Comparison of ENCODE assay signal across 8 mouse cellular contexts in genomic region chr5:136245541-136246451, GRCm38 (mm10). TPM values are rescaled to one million over a fixed set of nuclear protein-coding genes. Genes with fewer than 3 reads are reported as not detected.
DNase-seq lines count a peak whose midpoint lies in the region; ATAC-seq lines count a peak whose summit lies in the region.

No protein-coding gene starts in this region.

- H3K27ac ChIP-seq in kidney, embryonic 16.5 days (ENCODE audit: low read length), result peak overlapping the region; percentile 85
- peak overlapping the region; percentile 84 for H3K27ac ChIP-seq in hindbrain, embryonic 16.5 days (ENCODE audit: low read depth, low read length)
- peak overlapping the region; percentile 89 for H3K27ac ChIP-seq in midbrain, embryonic 16.5 days (ENCODE audit: low read length)

- no peaks in the 10 kb centered on the region for H3K27me3 ChIP-seq in kidney, embryonic 16.5 days (ENCODE audit: insufficient read depth, low read length)
- no peaks in the 10 kb centered on the region for H3K27me3 ChIP-seq in hindbrain, embryonic 16.5 days (replicated peaks; ENCODE audit: control insufficient read depth, insufficient read depth, low read length)
- no peaks in the 10 kb centered on the region for H3K27me3 ChIP-seq in midbrain, embryonic 16.5 days (ENCODE audit: control insufficient read depth, insufficient read depth, low read depth, low read length)

- H3K4me2 ChIP-seq in kidney, embryonic 16.5 days (replicated peaks; ENCODE audit: low read depth, low read length), result peak overlapping the region; percentile 99
- H3K4me2 ChIP-seq in hindbrain, embryonic 16.5 days (ENCODE audit: low read length), result peak overlapping the region; percentile 92
- peak overlapping the region; percentile 52 for H3K4me2 ChIP-seq in midbrain, embryonic 16.5 days (ENCODE audit: low read length)

- 13% methylated on average over 15 of the region's 15 CpGs for WGBS in kidney, embryonic 16.5 days
- WGBS in hindbrain, embryonic 16.5 days, result 14% methylated on average over 15 of the region's 15 CpGs
- WGBS in midbrain, embryonic 16.5 days, result 10% methylated on average over 15 of the region's 15 CpGs

- peak overlapping the region; percentile 79 for H3K9ac ChIP-seq in kidney, embryonic 16.5 days (replicated peaks; ENCODE audit: low read length)
- H3K9ac ChIP-seq in hindbrain, embryonic 16.5 days (ENCODE audit: low read depth, low read length), result peak overlapping the region; percentile 77
- peak overlapping the region; percentile 95 for H3K9ac ChIP-seq in midbrain, embryonic 16.5 days (ENCODE audit: low read depth, low read length)

- H3K4me3 ChIP-seq in kidney, embryonic 16.5 days (ENCODE audit: low read length), result peak overlapping the region; percentile 80
- peak overlapping the region; percentile 83 for H3K4me3 ChIP-seq in hindbrain, embryonic 16.5 days (ENCODE audit: low read length)
- peak overlapping the region; percentile 88 for H3K4me3 ChIP-seq in midbrain, embryonic 16.5 days (ENCODE audit: low read depth, low read length)

- ATAC-seq in kidney, embryonic 16.5 days (ENCODE audit: low FRiP score, low TSS enrichment), result peak; percentile 1; the same call in 1 of the 2 replicates
- no peak; the same call in 1 of the 2 replicates for ATAC-seq in hindbrain, embryonic 16.5 days
- peak; percentile 21; the same call in 1 of the 2 replicates for ATAC-seq in midbrain, embryonic 16.5 days

- no peaks in the 10 kb centered on the region for H3K9me3 ChIP-seq in kidney, embryonic 16.5 days (ENCODE audit: low read length)
- H3K9me3 ChIP-seq in hindbrain, embryonic 16.5 days (ENCODE audit: control insufficient read depth, low read length), result no peaks in the 10 kb centered on the region
- no peaks in the 10 kb centered on the region for H3K9me3 ChIP-seq in midbrain, embryonic 16.5 days (replicated peaks; ENCODE audit: control insufficient read depth, low read length, poor library complexity, severe bottlenecking)

- 0 out of 2 replicates have a peak, but pooled peaks cover 5% of the 10 kb centered on the region for H3K36me3 ChIP-seq in kidney, embryonic 16.5 days (ENCODE audit: insufficient read depth, low read length)
- peaks cover 3% of the 10 kb centered on the region for H3K36me3 ChIP-seq in hindbrain, embryonic 16.5 days (ENCODE audit: control insufficient read depth, insufficient read depth, low read length)
- no peaks in the 10 kb centered on the region for H3K36me3 ChIP-seq in midbrain, embryonic 16.5 days (ENCODE audit: control insufficient read depth, insufficient read depth, low read length)

- H3K4me1 ChIP-seq in kidney, embryonic 16.5 days (ENCODE audit: insufficient read depth, low read length), result peaks cover 25% of the 10 kb centered on the region
- peaks cover 20% of the 10 kb centered on the region for H3K4me1 ChIP-seq in hindbrain, embryonic 16.5 days (ENCODE audit: control insufficient read depth, insufficient read depth, low read depth, low read length)
- peaks cover 23% of the 10 kb centered on the region for H3K4me1 ChIP-seq in midbrain, embryonic 16.5 days (ENCODE audit: control insufficient read depth, insufficient read depth, low read length)

- DNase-seq in kidney, postnatal 4 days, result no peak
- peak; percentile 43 for DNase-seq in embryo, embryonic 10.5 days (ENCODE audit: low spot score)
- no peak for DNase-seq in gastrocnemius, adult 8-10 months (ENCODE audit: low spot score in 2 of 2)
- DNase-seq in yolk sac, embryonic 10.5 days (ENCODE audit: low spot score), result no peak
- no peak for DNase-seq in kidney, adult 11 months

RNA-seq across cellular contexts. Expression of gene Sh2b2, which starts 0.6 kb away (rescaled TPM):
- 5.0 and 5.3 TPM in 2 replicates for polyA plus RNA-seq in kidney, embryonic 16.5 days (2015; fragmentation: Nextera tagmentation; extraction: Ambion mirVana)
- polyA plus RNA-seq in hindbrain, embryonic 16.5 days (2015; fragmentation: Nextera tagmentation; extraction: Ambion mirVana), result 19.4 and 24.9 TPM in 2 replicates
- polyA plus RNA-seq in midbrain, embryonic 16.5 days (2015; fragmentation: Nextera tagmentation; extraction: Ambion mirVana), result 24.8 and 24.9 TPM in 2 replicates
- total RNA-seq in gastrocnemius, adult 8-10 months (2022), result 1 to 10 TPM; 2.1 to 2.8 (median 2.5) TPM

RNA-seq across cellular contexts. Expression of gene Prkrip1, which starts 47.0 kb away (rescaled TPM):
- polyA plus RNA-seq in kidney, embryonic 16.5 days (2015; fragmentation: Nextera tagmentation; extraction: Ambion mirVana), result 47.1 and 52.0 TPM in 2 replicates
- polyA plus RNA-seq in hindbrain, embryonic 16.5 days (2015; fragmentation: Nextera tagmentation; extraction: Ambion mirVana), result 63.1 and 67.2 TPM in 2 replicates
- polyA plus RNA-seq in midbrain, embryonic 16.5 days (2015; fragmentation: Nextera tagmentation; extraction: Ambion mirVana), result 59.4 and 73.5 TPM in 2 replicates
- 10 to 100 TPM; 17.0 to 18.9 (median 17.6) TPM for total RNA-seq in gastrocnemius, adult 8-10 months (2022)
